Mouse (Mus musculus) C2C12 (cell line): ENCODE measurements around the gene Smc3.

ENCODE experiments used
- CTCF ChIP-seq: IDR thresholded peaks from one replicate; pipeline ENCODE4 v1.5.1; 2011; ENCODE audit not compliant: control insufficient read depth, insufficient read depth, insufficient read length
- MAX ChIP-seq: IDR thresholded peaks from one replicate; pipeline ENCODE4 v1.6.1; 2011; ENCODE audit warnings: mild to moderate bottlenecking, control low read depth

DNA sequence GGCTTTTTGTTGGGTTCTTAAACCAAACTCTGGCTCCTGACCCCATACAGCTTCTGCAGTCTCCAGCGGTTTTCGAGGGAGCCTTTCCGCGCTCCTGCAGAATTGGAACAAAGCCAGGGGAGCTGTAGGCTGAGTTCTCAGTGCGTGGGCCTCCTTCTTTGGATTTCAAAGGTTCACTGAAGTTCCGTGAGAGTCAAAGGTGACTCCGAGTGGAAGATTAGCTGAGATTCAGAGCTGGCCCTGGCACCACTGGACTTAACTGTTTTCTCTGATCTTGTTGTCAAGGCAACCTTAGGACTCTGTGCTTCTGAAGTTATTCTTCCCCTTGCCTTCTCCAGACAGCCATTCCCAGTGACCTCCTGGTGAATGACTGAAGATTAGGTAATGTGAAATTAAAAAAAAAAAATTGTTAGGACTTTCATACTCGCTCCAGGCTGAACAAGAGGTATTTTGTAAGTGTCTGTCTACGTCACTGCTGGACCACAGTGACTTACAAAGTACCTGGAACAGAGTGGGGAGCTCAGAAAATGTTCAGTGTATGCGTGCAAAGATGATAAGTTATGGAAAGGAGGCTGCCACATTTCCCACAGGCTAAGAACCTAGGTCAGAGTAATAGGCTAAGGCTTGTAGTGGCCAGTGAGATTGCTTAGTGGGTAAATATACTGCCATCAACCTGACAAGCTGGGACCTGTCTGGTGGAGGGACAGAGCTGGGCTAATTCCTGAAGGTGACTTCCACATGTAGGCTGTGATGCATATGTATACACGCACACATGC is 23.0 kb upstream of the Smc3 start:
- no peak for TF ChIP-seq CTCF
- no peak for TF ChIP-seq MAX
